Mouse (Mus musculus): ENCODE measurements at regions not wholly inside any gene's neighbourhood (a gene's known extent, or its start where the extent isn't known, plus 50 kb on each side); places are given as distances from the start of the nearest gene placed in this dataset.

DNA sequence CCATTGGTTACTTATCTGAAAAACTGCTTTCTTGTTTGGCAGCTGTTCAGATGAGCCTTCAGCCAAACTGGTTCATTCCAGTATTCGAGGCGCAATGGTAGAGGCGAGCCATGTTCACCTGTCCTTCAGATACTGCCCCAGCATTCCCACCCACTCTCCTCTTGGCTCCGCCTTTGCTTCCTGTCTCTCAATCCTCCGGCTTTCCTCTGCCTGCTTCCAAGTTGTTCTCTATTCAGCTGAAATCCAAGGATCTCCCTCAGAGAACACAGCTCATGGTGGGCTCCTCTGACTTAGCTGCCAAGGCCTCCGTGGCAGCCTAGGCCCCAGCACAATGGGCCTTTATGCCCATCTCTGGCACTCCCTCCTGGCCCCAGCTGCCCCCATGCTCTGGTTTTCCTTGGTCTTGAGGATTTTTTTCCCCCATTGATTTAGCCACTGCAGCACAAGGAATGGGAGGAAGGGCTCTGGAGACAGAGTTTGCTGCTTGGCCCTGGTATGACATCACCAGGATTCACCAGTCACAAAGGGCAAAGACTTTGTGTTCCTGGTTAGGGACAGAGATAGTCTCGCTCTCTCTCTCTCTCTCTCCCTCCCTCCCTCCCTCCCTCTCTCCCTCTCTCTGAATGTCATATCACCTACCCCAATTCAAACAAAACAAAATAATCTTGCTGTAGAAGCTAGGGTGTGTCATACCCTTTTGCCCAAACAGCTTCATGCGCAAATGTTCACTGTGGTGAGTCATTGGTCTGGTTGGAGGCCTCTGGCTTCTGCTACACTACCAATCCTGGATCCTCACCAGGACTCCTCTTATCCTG, 91.6 kb downstream of the Xrcc2 start:
- TF ChIP-seq CTCF (IDR thresholded peaks at IDR 0.05; ENCODE audit: insufficient read depth, low read depth, low read length): no peak
- TF ChIP-seq POLR2A (IDR thresholded peaks at IDR 0.05; ENCODE audit: insufficient read depth, low read depth, low read length): no peak

Measured in olfactory bulb, adult 2 months (tissue).